Mouse (Mus musculus): Measurements from ENCODE around the gene Cox15. TPM values are rescaled to one million over a fixed set of nuclear protein-coding genes. Genes with fewer than 3 reads are reported as not detected.

The Cox15 gene
- polyA plus RNA-seq, 1 experiment from 2014 or later = 9.3 TPM

DNA sequence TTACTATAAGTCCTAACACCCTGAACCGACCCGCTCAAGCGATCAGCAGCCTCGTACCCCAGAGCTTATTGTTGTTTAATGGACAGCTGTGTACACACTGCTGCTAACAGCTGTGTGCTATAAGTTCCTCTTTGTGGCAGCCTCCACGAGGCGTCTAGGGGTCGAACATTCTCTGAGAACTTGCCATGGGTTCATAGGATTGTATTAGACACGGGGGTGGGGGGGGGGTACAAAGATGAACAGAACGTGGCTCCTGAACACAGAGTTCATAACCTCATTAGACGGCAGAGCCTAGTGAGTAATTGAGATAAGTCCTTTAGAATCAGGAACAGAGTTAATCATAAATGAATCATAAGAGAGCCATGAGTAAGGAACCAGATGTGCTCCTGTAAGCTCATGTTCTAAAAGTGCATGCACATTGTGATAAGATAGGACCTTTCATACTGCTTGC lies 57.3 kb downstream of the Cox15 start:
- Histone ChIP-seq H3K4me2 (ENCODE audit: low read depth, severe bottlenecking) (no peak overlapping the region), H3K9me3 (ENCODE audit: control insufficient read depth, low read length) (no peaks in the 10 kb centered on the region), H3K27ac (replicated peaks; ENCODE audit: low read depth, low read length) (no peak overlapping the region), H3K36me3 (ENCODE audit: control insufficient read depth, insufficient read depth, low read length) (no peaks in the 10 kb centered on the region; the same call in 1 of the 2 replicates), H3K4me1 (ENCODE audit: control insufficient read depth, insufficient read depth, low read length) (no peaks in the 10 kb centered on the region), H3K9ac (ENCODE audit: low read length) (no peak overlapping the region), H3K27me3 (ENCODE audit: control insufficient read depth, insufficient read depth, low read length) (no peaks in the 10 kb centered on the region; the same call in 1 of the 2 replicates), H3K4me3 (ENCODE audit: low read depth, low read length) (no peak overlapping the region)
- 78% methylated on average over 10 of the region's 10 CpGs for WGBS
- no peak for DNase-seq (ENCODE audit: low spot score)
- ATAC-seq (ENCODE audit: insufficient number of reproducible peaks, low FRiP score, low TSS enrichment, low read depth) = no peak

DNA sequence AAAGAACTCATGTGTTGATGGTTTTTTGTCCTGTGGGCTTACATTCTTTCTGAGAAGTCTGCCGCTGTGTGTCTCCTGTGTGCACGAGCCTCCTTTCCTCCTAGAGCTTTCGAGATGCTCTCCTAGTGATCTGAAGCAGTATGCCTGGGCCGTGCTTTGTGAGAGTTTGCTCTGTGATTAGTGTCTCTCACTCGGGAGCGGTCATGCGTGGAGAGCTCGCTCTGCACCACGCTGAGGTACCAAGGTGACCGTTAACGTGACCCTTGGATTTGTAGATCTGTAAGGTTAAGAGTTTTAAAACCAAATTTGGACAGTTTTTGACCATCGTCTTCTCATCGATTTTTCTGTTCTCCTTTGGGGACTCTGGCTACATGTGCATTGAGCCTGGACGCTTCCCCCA lies 60.0 kb downstream of the Cox15 start:
- H3K4me3 ChIP-seq (ENCODE audit: low read depth, low read length) = no peak overlapping the region
- DNase-seq (ENCODE audit: low spot score) = no peak
- H3K27me3 ChIP-seq (ENCODE audit: control insufficient read depth, insufficient read depth, low read length) = no peaks in the 10 kb centered on the region; the same call in 1 of the 2 replicates
- no peaks in the 10 kb centered on the region for H3K4me1 ChIP-seq (ENCODE audit: control insufficient read depth, insufficient read depth, low read length)
- no peak for ATAC-seq (ENCODE audit: insufficient number of reproducible peaks, low FRiP score, low TSS enrichment, low read depth)
- H3K9ac ChIP-seq (ENCODE audit: low read length) = no peak overlapping the region
- WGBS = 93% methylated on average over 14 of the region's 14 CpGs
- no peak overlapping the region for H3K4me2 ChIP-seq (ENCODE audit: low read depth, severe bottlenecking)
- H3K27ac ChIP-seq (replicated peaks; ENCODE audit: low read depth, low read length) = no peak overlapping the region
- no peaks in the 10 kb centered on the region for H3K36me3 ChIP-seq (ENCODE audit: control insufficient read depth, insufficient read depth, low read length)
- no peaks in the 10 kb centered on the region for H3K9me3 ChIP-seq (ENCODE audit: control insufficient read depth, low read length)

GRCm38 (mm10) chr19:43689419-43690246 lies 63.2 kb downstream of the Cox15 start, which contains the start of gene Entpd7:
TSS of gene Entpd7 (plus strand) at chr19:43689672.
- Histone ChIP-seq H3K4me2 (ENCODE audit: low read depth, severe bottlenecking) (peak within 1 kb of the TSS; percentile 88), H3K9ac (ENCODE audit: low read length) (peak within 1 kb of the TSS; percentile 76), H3K27me3 (ENCODE audit: control insufficient read depth, insufficient read depth, low read length) (no peaks in the 10 kb centered on the region), H3K4me3 (ENCODE audit: low read depth, low read length) (peak within 1 kb of the TSS; percentile 90), H3K9me3 (ENCODE audit: control insufficient read depth, low read length) (no peaks in the 10 kb centered on the region), H3K27ac (replicated peaks; ENCODE audit: low read depth, low read length) (0 out of 2 replicates have a peak within 1 kb of the TSS, but pooled peaks have one; percentile 3), H3K36me3 (ENCODE audit: control insufficient read depth, insufficient read depth, low read length) (no peaks in the 10 kb centered on the region), H3K4me1 (ENCODE audit: control insufficient read depth, insufficient read depth, low read length) (no peaks in the 10 kb centered on the region)
- ATAC-seq (ENCODE audit: insufficient number of reproducible peaks, low FRiP score, low TSS enrichment, low read depth) (peak; percentile 97), DNase-seq (ENCODE audit: low spot score) (peak; percentile 96)
- WGBS = under 1% methylated on average over 60 of the region's 60 CpGs

Other genes with a start within 250 kb of the Cox15 start
- 41.0 and 45.6 TPM in 2 replicates for gene Got1, start 228.4 kb downstream of the Cox15 start, polyA plus RNA-seq (2014; fragmentation: Nextera tagmentation; extraction: Ambion mirVana)
- not detected in 2 replicates for gene Nkx2-3, start 140.7 kb downstream of the Cox15 start, polyA plus RNA-seq (2014; fragmentation: Nextera tagmentation; extraction: Ambion mirVana)
- gene Slc25a28, start 78.1 kb downstream of the Cox15 start, polyA plus RNA-seq (2014; fragmentation: Nextera tagmentation; extraction: Ambion mirVana) = 10.3 and 11.2 TPM in 2 replicates
- gene Entpd7, start 63.3 kb downstream of the Cox15 start, polyA plus RNA-seq (2014; fragmentation: Nextera tagmentation; extraction: Ambion mirVana) = 13.7 and 16.7 TPM in 2 replicates
- 11.6 and 12.3 TPM in 2 replicates for gene Cutc, start within 50 bp of the Cox15 start, polyA plus RNA-seq (2014; fragmentation: Nextera tagmentation; extraction: Ambion mirVana)
- gene Abcc2, start 29.2 kb upstream of the Cox15 start, polyA plus RNA-seq (2014; fragmentation: Nextera tagmentation; extraction: Ambion mirVana) = 0.05 and 0.31 TPM in 2 replicates
- gene Dnmbp, start 187.2 kb upstream of the Cox15 start, polyA plus RNA-seq (2014; fragmentation: Nextera tagmentation; extraction: Ambion mirVana) = 25.1 and 26.0 TPM in 2 replicates
- not detected in 2 replicates for gene Cpn1, start 233.6 kb upstream of the Cox15 start, polyA plus RNA-seq (2014; fragmentation: Nextera tagmentation; extraction: Ambion mirVana)

Data from limb, embryonic 11.5 days (tissue).